8 mouse cellular contexts compared by ENCODE assay signal in genomic region chr3:123507663-123508055, GRCm38 (mm10).
DNase-seq lines count a peak whose midpoint lies in the region; ATAC-seq and TF ChIP-seq lines count a peak whose summit lies in the region.

No protein-coding gene starts in this region.

- H3K4me1 ChIP-seq in kidney, adult 2 months (ENCODE audit: control insufficient read depth, insufficient read depth, low read length), result peaks cover 11% of the 10 kb centered on the region; the same call in 1 of the 2 replicates
- 0 out of 2 replicates have a peak, but pooled peaks cover 5% of the 10 kb centered on the region for H3K4me1 ChIP-seq in hindbrain, embryonic 11.5 days (replicated peaks; ENCODE audit: control insufficient read depth, insufficient read depth, low read length)
- H3K4me1 ChIP-seq in midbrain, embryonic 12.5 days, result peaks cover 17% of the 10 kb centered on the region

- no peak for DNase-seq in kidney, adult 2 months
- DNase-seq in kidney, postnatal 36 days, result no peak
- peak; percentile 16 for DNase-seq in R1 (ENCODE audit: low read depth, low spot score)
- no peak for DNase-seq in hindbrain, embryonic 11.5 days (ENCODE audit: low spot score)
- no peak for DNase-seq in gastrocnemius, postnatal 36 days
- no peak for DNase-seq in retina, embryonic 14.5 days (ENCODE audit: low spot score)
- DNase-seq in gastrocnemius, adult 8-10 months (ENCODE audit: low spot score in 2 of 2), result no peak

- H3K36me3 ChIP-seq in kidney, adult 2 months (ENCODE audit: control insufficient read depth, insufficient read depth, low read length), result no peaks in the 10 kb centered on the region
- H3K36me3 ChIP-seq in hindbrain, embryonic 11.5 days (ENCODE audit: control insufficient read depth, insufficient read depth, low read length), result no peaks in the 10 kb centered on the region
- H3K36me3 ChIP-seq in midbrain, embryonic 12.5 days, result peaks cover 8% of the 10 kb centered on the region; the same call in 1 of the 2 replicates

- peak overlapping the region; percentile 79 for H3K27ac ChIP-seq in kidney, adult 2 months (ENCODE audit: insufficient read depth, low read depth, low read length)
- H3K27ac ChIP-seq in hindbrain, embryonic 11.5 days (ENCODE audit: low read depth, low read length), result peak overlapping the region; percentile 67
- peak overlapping the region; percentile 68 for H3K27ac ChIP-seq in midbrain, embryonic 12.5 days (replicated peaks)

- intact Hi-C loops in gastrocnemius, postnatal 36 days (cut with DNase I), result loop anchor here (5.0 kb wide), 1 partner anchor 120 kb away; the partner anchor contains the start of gene Mettl14

- no peaks in the 10 kb centered on the region for H3K27me3 ChIP-seq in kidney, adult 2 months (replicated peaks; ENCODE audit: control insufficient read depth, insufficient read depth, low read length)
- no peaks in the 10 kb centered on the region for H3K27me3 ChIP-seq in hindbrain, embryonic 11.5 days (ENCODE audit: control insufficient read depth, insufficient read depth, low read length)
- H3K27me3 ChIP-seq in midbrain, embryonic 12.5 days, result no peaks in the 10 kb centered on the region

- under 1% methylated on average over 10 of the region's 10 CpGs for WGBS in kidney, adult 2 months
- WGBS in hindbrain, embryonic 11.5 days, result 2% methylated on average over 10 of the region's 10 CpGs
- WGBS in midbrain, embryonic 12.5 days, result under 1% methylated on average over 10 of the region's 10 CpGs

- peak overlapping the region; percentile 64 for H3K4me2 ChIP-seq in hindbrain, embryonic 11.5 days (replicated peaks; ENCODE audit: low read depth, low read length)
- H3K4me2 ChIP-seq in midbrain, embryonic 12.5 days (replicated peaks), result peak overlapping the region; percentile 66

- H3K9me3 ChIP-seq in hindbrain, embryonic 11.5 days (ENCODE audit: control insufficient read depth, low read length), result no peaks in the 10 kb centered on the region
- H3K9me3 ChIP-seq in midbrain, embryonic 12.5 days, result no peaks in the 10 kb centered on the region

- peak overlapping the region; percentile 64 for H3K9ac ChIP-seq in hindbrain, embryonic 11.5 days (ENCODE audit: low read depth, low read length)
- peak overlapping the region; percentile 70 for H3K9ac ChIP-seq in midbrain, embryonic 12.5 days (replicated peaks)

- H3K4me3 ChIP-seq in kidney, adult 2 months (ENCODE audit: insufficient read depth, low read depth, low read length), result peak overlapping the region; percentile 85
- H3K4me3 ChIP-seq in hindbrain, embryonic 11.5 days (ENCODE audit: low read depth, low read length), result peak overlapping the region; percentile 72
- peak overlapping the region; percentile 66 for H3K4me3 ChIP-seq in midbrain, embryonic 12.5 days

- ATAC-seq in hindbrain, embryonic 11.5 days (ENCODE audit: low FRiP score), result no peak
- ATAC-seq in midbrain, embryonic 12.5 days (ENCODE audit: low FRiP score, low read depth), result no peak

- no peak for TF ChIP-seq CTCF in kidney, adult 2 months (conservative IDR thresholded peaks at IDR 0.05; ENCODE audit: insufficient read depth, insufficient read length, low read depth, low read length)

- no peak for TF ChIP-seq POLR2A in kidney, adult 2 months (IDR thresholded peaks at IDR 0.05; ENCODE audit: low read depth, low read length)
